Mouse (Mus musculus) monocyte, adult 5-6 weeks (primary cell): ENCODE measurements at regions not wholly inside any gene's neighbourhood (a gene's known extent, or its start where the extent isn't known, plus 50 kb on each side); places are given as distances from the start of the nearest gene placed in this dataset.
"Not testable (repeated sequence)": the region's sequence is repeated elsewhere in the genome, so short reads cannot be mapped to it uniquely, and the experiment has no call there.

Experiments used
- ATAC-seq: fragments of 153-309, 156-312 bp; replicated peaks from 2 replicates; pipeline ENCODE4 v1.8.0; 2017; ENCODE audit warnings: mild to moderate bottlenecking; ENCODE audit not compliant: low TSS enrichment, insufficient number of reproducible peaks, severe bottlenecking, poor library complexity, low FRiP score

DNA sequence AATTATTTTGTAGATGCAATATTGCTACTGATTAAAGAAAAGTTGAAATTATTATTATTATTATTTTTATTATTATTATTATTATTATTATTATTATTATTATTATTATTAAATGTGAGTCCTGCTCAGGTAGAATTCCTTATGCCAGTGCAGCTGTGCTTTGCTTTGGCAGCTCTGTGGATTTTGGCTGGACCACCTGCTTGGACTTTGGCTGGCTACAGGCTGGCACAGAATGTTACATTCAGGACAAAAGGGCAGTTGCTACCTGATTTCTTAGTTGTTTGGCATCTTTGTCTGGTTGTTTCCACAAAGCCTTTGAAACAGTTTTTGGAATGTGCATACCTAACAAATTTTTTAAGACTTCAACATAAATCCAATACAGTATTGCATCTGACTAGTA lies 307.7 kb upstream of the Adamts5 start:
- no peak for ATAC-seq

DNA sequence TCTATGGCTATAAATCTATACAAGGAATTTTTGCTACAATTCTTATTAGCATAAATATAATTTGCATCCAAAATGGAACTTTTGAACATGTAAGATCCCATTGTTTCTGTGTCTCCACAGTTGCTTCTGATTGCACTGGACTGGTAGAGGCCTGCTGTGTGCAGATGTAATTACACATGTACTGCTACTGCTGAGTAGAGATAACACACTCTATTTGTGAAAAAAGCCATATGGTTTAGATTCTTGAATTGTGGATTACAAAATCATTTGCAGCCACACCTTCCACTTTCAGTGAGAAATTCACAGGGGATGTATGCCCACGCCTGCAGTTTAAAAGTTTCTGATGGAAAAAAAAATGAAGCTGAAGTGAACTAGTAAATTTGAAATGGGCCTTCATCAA lies 288.2 kb upstream of the Adamts5 start:
- no peak for ATAC-seq

- ATAC-seq = no peak
Observed at GRCm38 (mm10) chr16:86188966-86189365, 287.3 kb upstream of the Adamts5 start.

- ATAC-seq = not testable (repeated sequence)
Observed at GRCm38 (mm10) chr16:86187609-86188008, 286.0 kb upstream of the Adamts5 start.

GRCm38 (mm10) chr16:86159021-86159815 lies 257.6 kb upstream of the Adamts5 start:
- no peak for ATAC-seq

DNA sequence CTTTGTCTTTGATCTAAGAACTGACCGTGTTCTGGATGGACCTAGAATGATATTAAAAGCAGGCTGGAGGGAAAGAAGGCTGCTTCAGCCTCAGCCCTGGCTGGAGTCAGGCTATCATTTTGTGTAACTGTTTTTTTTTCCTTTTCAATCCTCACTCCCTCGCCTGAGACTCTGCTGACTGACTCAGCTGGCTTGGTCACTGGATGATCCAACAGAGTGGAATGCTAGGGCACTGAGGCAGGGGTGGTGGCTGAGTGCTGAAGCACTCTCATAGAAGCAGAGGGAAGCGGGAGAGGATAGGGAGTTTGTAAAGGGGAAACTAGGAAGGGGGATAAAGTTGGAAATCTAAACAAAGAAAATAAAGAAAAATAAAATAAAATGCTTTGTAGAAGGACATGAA lies 236.5 kb upstream of the Adamts5 start:
- ATAC-seq = no peak

DNA sequence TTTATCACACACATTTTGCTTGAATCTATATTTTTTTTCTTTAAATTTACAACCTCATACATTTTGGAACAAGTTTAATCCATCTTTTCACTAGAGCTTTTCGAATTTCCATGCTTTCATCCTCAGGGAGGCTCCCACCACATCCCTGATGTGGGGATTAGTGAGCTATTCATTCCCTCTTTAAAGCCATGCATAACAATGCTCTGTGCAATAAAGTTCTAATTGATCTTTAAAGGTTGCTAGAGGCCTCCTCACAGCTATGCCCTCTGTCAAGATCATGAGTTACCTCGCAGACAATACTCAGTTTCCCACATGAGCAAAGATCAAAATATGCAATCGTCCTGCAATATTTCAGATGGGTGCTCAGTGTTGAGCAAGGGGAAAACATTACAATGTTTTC lies 234.5 kb upstream of the Adamts5 start:
- no peak for ATAC-seq

DNA sequence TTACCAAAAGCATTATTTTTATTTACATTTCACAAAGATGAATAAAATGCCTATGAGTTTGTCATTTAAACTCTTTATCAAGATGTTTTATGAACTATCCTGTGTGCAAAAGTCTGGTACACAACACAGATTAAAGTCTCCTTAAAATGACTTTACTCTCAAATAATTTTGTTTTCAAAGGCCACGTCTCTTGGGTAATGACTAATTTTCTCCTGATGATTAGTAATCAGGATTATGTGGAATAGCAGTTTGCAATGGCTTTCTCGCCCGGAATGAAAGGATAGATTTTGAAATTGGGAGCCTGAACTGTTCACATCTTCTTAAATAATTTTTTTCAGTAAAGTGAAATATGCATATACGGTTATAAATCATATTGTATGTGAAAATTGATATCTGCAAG lies 225.8 kb upstream of the Adamts5 start:
- no peak for ATAC-seq

DNA sequence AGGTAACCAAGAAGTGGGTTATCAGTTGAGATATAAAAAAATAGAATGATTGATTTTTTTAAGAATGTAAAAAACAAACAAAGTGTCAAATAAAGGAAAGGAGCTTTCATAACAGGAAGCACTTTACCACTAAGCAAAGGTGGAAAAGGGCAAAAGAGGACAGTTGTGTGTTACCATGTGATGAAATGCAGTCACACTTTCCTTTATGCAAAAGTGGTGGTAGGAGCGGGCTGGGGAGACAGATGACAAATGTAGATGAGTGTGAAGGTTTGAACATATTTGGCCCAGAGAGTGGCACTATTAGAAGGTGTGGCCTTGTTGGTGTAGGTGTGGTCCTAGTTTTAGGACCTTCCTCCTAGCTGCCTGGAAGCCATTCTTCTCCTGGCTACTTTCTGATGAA lies 222.6 kb upstream of the Adamts5 start:
- no peak for ATAC-seq

DNA sequence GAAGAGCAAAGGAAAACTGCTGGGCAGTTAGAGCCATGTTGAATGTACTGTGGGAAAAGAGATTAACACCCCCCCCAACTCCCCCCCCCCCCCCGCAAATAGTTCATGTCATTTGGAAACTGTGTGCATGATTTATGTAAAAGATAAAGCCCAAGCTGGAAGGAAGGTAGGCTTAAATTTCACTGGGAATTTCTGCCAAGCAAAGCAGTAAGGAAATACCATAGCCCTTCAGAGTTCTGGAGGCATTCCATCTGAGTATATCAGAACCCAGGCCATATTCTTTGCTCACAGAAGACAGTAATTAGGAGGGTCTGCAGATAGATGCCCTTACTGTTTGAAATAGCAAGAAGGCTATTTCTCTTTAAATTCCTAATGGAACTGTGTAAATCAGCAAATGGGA lies 221.3 kb upstream of the Adamts5 start:
- no peak for ATAC-seq

DNA sequence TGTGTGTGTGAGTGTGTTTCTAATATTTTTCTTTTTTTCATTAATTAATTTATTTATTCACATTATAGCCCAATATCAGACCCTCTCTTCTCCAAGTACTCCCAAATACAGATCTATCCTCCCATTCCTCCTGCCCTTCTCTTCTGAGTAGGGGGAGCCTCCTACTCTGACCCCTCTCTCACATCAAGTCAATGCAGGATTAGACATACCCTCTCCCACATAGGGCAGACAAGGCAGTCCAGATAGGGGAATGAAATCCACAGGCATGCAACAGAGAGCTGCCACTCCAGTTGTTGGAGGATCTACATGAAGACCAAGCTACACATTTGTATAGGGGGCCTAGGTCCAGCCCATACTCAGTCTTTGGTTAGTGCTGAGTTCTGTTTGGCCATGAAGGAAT lies 216.3 kb upstream of the Adamts5 start:
- no peak for ATAC-seq

DNA sequence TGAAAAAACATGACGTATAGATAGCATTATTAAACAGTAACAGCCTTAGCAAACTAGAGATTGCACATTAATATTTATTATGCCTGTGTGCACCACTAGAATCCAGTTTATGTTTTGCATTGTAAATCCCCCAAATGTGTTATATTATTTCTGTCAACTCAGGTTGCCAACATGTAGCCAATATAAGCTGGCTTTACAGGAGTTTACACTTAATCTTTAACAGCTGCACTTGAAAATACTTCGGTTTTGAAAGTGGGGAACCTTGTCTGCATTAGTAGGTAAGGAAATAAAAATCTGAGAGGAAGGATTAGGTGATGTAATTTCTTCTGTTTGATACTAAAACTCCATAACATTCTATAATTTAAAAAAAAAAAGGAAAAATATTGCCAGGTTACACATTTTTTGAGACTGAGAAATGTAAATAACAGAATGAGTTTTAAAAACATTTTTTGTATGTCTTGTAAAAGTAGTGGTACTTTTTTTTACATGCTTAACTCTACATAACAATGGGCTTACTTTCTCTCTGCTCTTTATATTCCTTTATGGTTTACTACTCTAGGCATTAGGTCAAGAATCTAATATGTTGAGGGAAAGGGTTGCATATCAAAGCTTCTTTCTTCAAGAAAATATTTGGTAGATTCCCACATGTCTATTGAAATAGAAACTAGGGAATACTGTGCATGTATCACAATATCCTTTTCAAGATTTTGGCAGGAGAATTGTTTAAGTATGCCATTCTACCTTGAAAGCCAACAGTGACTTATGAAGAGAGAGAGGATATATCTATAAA lies 214.2 kb upstream of the Adamts5 start:
- ATAC-seq = no peak

DNA sequence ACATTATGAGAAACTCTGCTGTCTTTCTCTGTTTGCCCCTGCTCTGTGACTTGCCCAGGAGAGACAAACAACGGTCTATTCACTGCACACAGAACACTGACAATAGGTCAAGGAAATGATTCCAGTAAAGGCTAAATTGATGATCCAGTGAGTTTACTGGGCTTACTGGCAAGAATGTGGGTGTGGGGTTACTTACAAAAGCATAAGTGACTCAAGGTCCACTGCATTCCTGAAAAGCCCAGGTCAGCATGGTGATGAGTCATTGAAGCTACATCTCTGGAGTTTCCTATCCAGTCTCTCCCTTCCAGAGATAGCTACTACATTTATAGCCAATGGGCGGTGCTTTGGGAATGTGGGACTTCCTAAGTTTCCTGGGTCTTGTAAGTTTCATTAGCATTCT lies 192.8 kb upstream of the Adamts5 start:
- ATAC-seq = no peak

- no peak for ATAC-seq
Observed at GRCm38 (mm10) chr16:86090175-86090574, 188.5 kb upstream of the Adamts5 start.

DNA sequence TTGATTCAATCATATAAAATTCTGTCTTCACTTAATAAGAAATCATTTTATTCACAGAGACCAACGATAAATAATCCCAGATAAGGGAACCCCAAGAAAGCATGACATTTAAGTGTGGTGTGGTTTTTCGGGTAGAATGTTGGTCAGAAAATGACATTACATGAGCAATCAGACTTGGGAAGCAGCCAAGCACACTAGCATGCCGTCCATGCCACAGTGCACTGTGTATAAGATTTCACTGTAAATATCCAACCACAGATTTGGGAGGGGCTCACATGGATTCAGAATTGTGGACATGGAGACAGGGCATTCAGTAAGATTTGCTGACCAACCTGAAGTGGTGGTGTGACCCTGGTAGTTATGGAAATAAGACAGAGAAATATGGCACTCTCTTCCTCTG lies 185.8 kb upstream of the Adamts5 start:
- no peak for ATAC-seq

DNA sequence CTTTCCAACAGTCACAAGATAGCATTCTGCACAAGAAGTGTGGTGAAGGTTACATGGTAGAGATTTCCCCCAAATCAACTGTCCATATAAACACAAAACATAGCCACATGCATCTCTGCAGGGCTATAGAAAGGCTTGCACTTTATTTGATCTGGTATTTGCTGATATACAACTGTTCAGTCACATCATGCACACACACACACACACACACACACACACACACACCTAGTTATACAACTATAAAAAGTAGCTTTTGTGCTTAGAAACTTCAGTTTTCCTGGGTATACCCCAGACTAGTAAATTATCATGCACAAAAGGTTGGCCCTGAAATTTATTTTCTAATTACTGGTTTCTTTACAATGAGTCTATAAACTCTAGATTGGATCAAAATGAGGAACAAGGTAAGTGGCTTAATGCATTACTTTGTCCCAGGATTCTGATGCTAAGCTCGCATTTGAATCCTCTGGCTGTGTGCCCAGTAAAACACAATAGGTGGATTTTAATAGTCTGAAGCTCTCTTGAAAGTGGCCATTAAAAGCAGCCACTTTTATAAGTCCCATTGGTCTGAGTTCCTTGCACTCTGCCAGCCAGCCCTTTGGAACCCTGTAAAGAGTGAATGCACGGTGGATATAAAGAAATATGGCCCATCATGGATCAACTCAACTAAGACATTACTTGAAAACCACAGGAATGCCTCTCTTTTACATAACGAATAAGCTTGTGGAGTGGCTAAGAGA lies 166.2 kb upstream of the Adamts5 start:
- ATAC-seq = no peak

DNA sequence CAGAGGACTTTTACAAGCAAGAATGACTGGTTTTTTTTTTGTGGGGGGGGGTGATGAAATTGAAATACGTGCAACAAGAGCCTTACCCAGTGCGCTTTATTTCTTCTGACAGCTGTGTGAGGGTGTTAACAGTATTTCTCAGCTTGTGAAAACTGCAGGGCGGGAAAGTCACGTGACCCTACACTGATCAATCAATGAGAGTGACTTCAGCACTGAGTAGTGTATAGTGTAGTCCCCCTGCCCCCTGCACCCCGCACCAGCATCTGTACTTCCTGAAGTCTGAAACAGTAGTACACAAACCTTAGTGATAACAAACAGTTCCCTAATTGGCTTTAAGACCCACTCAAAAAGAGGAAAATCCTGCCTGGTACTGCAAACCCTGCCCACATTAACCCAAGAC lies 158.5 kb upstream of the Adamts5 start:
- no peak for ATAC-seq

- no peak for ATAC-seq
Observed at GRCm38 (mm10) chr16:86044695-86045094, 143.1 kb upstream of the Adamts5 start.

GRCm38 (mm10) chr16:86034772-86035171 lies 133.1 kb upstream of the Adamts5 start:
- no peak for ATAC-seq

- ATAC-seq = no peak
Observed at GRCm38 (mm10) chr16:86027700-86028099, 126.1 kb upstream of the Adamts5 start.
